Mouse (Mus musculus): ENCODE data around the gene Rnaseh2a.

DNA sequence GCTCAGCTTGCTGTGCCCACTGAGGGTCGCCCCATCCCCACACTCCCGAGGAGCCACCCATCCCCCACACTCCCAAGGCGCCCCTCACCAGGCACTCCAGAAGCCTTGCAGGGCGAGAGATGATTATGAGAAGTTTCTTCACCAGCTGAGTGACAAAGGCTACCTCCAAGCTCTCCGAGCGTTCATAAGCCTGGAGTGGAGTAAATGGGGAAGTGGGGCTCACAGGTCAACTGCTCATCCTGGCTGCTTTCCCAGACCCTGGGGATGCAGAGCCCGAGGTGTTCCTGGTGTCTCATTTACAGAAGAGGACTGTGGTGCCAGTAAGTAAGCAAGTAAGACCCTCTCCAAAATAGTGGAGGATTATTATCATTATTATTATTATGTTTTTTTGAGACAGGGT lies 44.0 kb downstream of the Rnaseh2a start:
- TF ChIP-seq MAFK (IDR thresholded peaks at IDR 0.05; ENCODE audit: insufficient read depth, low read depth, low read length) (no peak), ZC3H11A (IDR thresholded peaks at IDR 0.05; ENCODE audit: borderline replicate concordance, low read depth, low read length) (no peak), HCFC1 (IDR thresholded peaks at IDR 0.05; ENCODE audit: borderline replicate concordance, insufficient read depth, low read length) (no peak), ZNF384 (IDR thresholded peaks at IDR 0.05; ENCODE audit: low read depth, low read length) (no peak), CHD2 (IDR thresholded peaks at IDR 0.05; ENCODE audit: low read depth, low read length) (no peak)

Data from ES-E14 (cell line).